Mouse (Mus musculus): ENCODE measurements around the gene Dao.

The Dao gene

GRCm38 (mm10) chr5:114027217-114027944 is 23.9 kb downstream of the Dao start:
- no peak for DNase-seq (ENCODE audit: low read depth)

- DNase-seq (ENCODE audit: low read depth), result no peak
Observed at GRCm38 (mm10) chr5:114028111-114028510, 24.6 kb downstream of the Dao start.

- DNase-seq (ENCODE audit: low read depth), result no peak
Observed at GRCm38 (mm10) chr5:114030652-114031051, 27.1 kb downstream of the Dao start.

GRCm38 (mm10) chr5:114032161-114032763 is 28.8 kb downstream of the Dao start:
- DNase-seq (ENCODE audit: low read depth), result no peak

GRCm38 (mm10) chr5:114034393-114034792 is 30.9 kb downstream of the Dao start:
- DNase-seq (ENCODE audit: low read depth), result no peak

GRCm38 (mm10) chr5:114035111-114035510 is 31.6 kb downstream of the Dao start:
- no peak for DNase-seq (ENCODE audit: low read depth)

GRCm38 (mm10) chr5:114040508-114040907 is 37.0 kb downstream of the Dao start:
- no peak for DNase-seq (ENCODE audit: low read depth)

GRCm38 (mm10) chr5:114040911-114041310 is 37.4 kb downstream of the Dao start:
- DNase-seq (ENCODE audit: low read depth), result no peak

- DNase-seq (ENCODE audit: low read depth), result peak; percentile 67
Observed at GRCm38 (mm10) chr5:114041327-114041930, 37.9 kb downstream of the Dao start.

GRCm38 (mm10) chr5:114043800-114044199 is 40.3 kb downstream of the Dao start:
- no peak for DNase-seq (ENCODE audit: low read depth)

- DNase-seq (ENCODE audit: low read depth), result peak; percentile 71
Observed at GRCm38 (mm10) chr5:114045134-114045533, 41.6 kb downstream of the Dao start.

GRCm38 (mm10) chr5:114046151-114046550 is 42.6 kb downstream of the Dao start:
- peak; percentile 49 for DNase-seq (ENCODE audit: low read depth)

- no peak for DNase-seq (ENCODE audit: low read depth)
Observed at GRCm38 (mm10) chr5:114046604-114047003, 43.1 kb downstream of the Dao start.

GRCm38 (mm10) chr5:114047182-114047581 is 43.7 kb downstream of the Dao start:
- peak; percentile 60 for DNase-seq (ENCODE audit: low read depth)

GRCm38 (mm10) chr5:114048731-114049308 is 45.3 kb downstream of the Dao start:
- no peak for DNase-seq (ENCODE audit: low read depth)

GRCm38 (mm10) chr5:114052246-114052761 is 48.8 kb downstream of the Dao start:
- peak; percentile 89 for DNase-seq (ENCODE audit: low read depth)

- DNase-seq (ENCODE audit: low read depth), result no peak
Observed at GRCm38 (mm10) chr5:114057129-114057731, 53.7 kb downstream of the Dao start.

GRCm38 (mm10) chr5:114061675-114062074 is 58.2 kb downstream of the Dao start:
- no peak for DNase-seq (ENCODE audit: low read depth)

GRCm38 (mm10) chr5:114063958-114064357 is 60.5 kb downstream of the Dao start:
- no peak for DNase-seq (ENCODE audit: low read depth)

GRCm38 (mm10) chr5:114065161-114065560 is 61.7 kb downstream of the Dao start, which contains the start of gene Usp30:
Gene Usp30, plus strand, starts transcription at chr5:114065461.
- no peak for DNase-seq (ENCODE audit: low read depth)

GRCm38 (mm10) chr5:114066601-114067000 is 63.1 kb downstream of the Dao start:
- no peak for DNase-seq (ENCODE audit: low read depth)

- DNase-seq (ENCODE audit: low read depth), result no peak
Observed at GRCm38 (mm10) chr5:114067543-114067942, 64.0 kb downstream of the Dao start.

All from 416B (cell line).